Mouse (Mus musculus): ENCODE results near the gene Plxna2. TPM values are rescaled to one million over a fixed set of nuclear protein-coding genes. Genes with fewer than 3 reads are reported as not detected.

The Plxna2 gene
- polyA plus RNA-seq, 2 experiments, result 11.0 to 11.9 TPM

- 0 out of 2 replicates have a peak, but pooled peaks cover 3% of the 10 kb centered on the region for H3K36me3 ChIP-seq (ENCODE audit: control insufficient read depth, insufficient read depth, low read length)
- TF ChIP-seq POLR2A (IDR thresholded peaks at IDR 0.05; ENCODE audit: borderline replicate concordance, extremely low read depth, insufficient read depth, insufficient read length), result no peak
- no peaks in the 10 kb centered on the region for H3K4me1 ChIP-seq (ENCODE audit: control insufficient read depth, insufficient read depth, low read length)
- no peaks in the 10 kb centered on the region for H3K9me3 ChIP-seq (ENCODE audit: control insufficient read depth, low read length)
- DNase-seq (ENCODE audit: low spot score) (no peak), ATAC-seq (ENCODE audit: low FRiP score, low read depth) (no peak)
- 48% methylated on average over 1 of the region's 1 CpGs for WGBS
- H3K27me3 ChIP-seq (ENCODE audit: control insufficient read depth, insufficient read depth, low read length), result no peaks in the 10 kb centered on the region
- H3K4me2 ChIP-seq (replicated peaks; ENCODE audit: low read depth, low read length, severe bottlenecking), result no peak overlapping the region
- H3K4me3 ChIP-seq (replicated peaks; ENCODE audit: low read length), result no peak overlapping the region
- no peak overlapping the region for H3K9ac ChIP-seq (ENCODE audit: low read depth, low read length, severe bottlenecking)
- H3K27ac ChIP-seq (replicated peaks; ENCODE audit: low read depth, low read length), result no peak overlapping the region
Measured at GRCm38 (mm10) chr1:194650076-194650475, 32.1 kb downstream of the Plxna2 start.

GRCm38 (mm10) chr1:194650566-194650965 is 32.5 kb downstream of the Plxna2 start:
- Histone ChIP-seq H3K27ac (replicated peaks; ENCODE audit: low read depth, low read length) (no peak overlapping the region), H3K9ac (ENCODE audit: low read depth, low read length, severe bottlenecking) (no peak overlapping the region), H3K9me3 (ENCODE audit: control insufficient read depth, low read length) (no peaks in the 10 kb centered on the region), H3K27me3 (ENCODE audit: control insufficient read depth, insufficient read depth, low read length) (no peaks in the 10 kb centered on the region), H3K36me3 (ENCODE audit: control insufficient read depth, insufficient read depth, low read length) (0 out of 2 replicates have a peak, but pooled peaks cover 3% of the 10 kb centered on the region), H3K4me2 (replicated peaks; ENCODE audit: low read depth, low read length, severe bottlenecking) (no peak overlapping the region), H3K4me1 (ENCODE audit: control insufficient read depth, insufficient read depth, low read length) (no peaks in the 10 kb centered on the region), H3K4me3 (replicated peaks; ENCODE audit: low read length) (no peak overlapping the region)
- no peak for TF ChIP-seq POLR2A (IDR thresholded peaks at IDR 0.05; ENCODE audit: borderline replicate concordance, extremely low read depth, insufficient read depth, insufficient read length)
- DNase-seq (ENCODE audit: low spot score), result no peak
- WGBS, result 94% methylated on average over 2 of the region's 2 CpGs
- no peak for ATAC-seq (ENCODE audit: low FRiP score, low read depth)

- H3K9ac ChIP-seq (ENCODE audit: low read depth, low read length, severe bottlenecking), result no peak overlapping the region
- WGBS, result 54% methylated on average over 3 of the region's 3 CpGs
- ATAC-seq (ENCODE audit: low FRiP score, low read depth) (no peak), DNase-seq (ENCODE audit: low spot score) (no peak)
- no peak overlapping the region for H3K4me3 ChIP-seq (replicated peaks; ENCODE audit: low read length)
- no peaks in the 10 kb centered on the region for H3K27me3 ChIP-seq (ENCODE audit: control insufficient read depth, insufficient read depth, low read length)
- no peaks in the 10 kb centered on the region for H3K9me3 ChIP-seq (ENCODE audit: control insufficient read depth, low read length)
- no peak overlapping the region for H3K27ac ChIP-seq (replicated peaks; ENCODE audit: low read depth, low read length)
- no peak for TF ChIP-seq POLR2A (IDR thresholded peaks at IDR 0.05; ENCODE audit: borderline replicate concordance, extremely low read depth, insufficient read depth, insufficient read length)
- no peaks in the 10 kb centered on the region for H3K4me1 ChIP-seq (ENCODE audit: control insufficient read depth, insufficient read depth, low read length)
- H3K36me3 ChIP-seq (ENCODE audit: control insufficient read depth, insufficient read depth, low read length), result 0 out of 2 replicates have a peak, but pooled peaks cover 3% of the 10 kb centered on the region
- no peak overlapping the region for H3K4me2 ChIP-seq (replicated peaks; ENCODE audit: low read depth, low read length, severe bottlenecking)
Measured at GRCm38 (mm10) chr1:194651987-194652386, 34.0 kb downstream of the Plxna2 start.

GRCm38 (mm10) chr1:194658459-194659160 is 40.6 kb downstream of the Plxna2 start:
- no peak for ATAC-seq (ENCODE audit: low FRiP score, low read depth)
- no peak overlapping the region; the same call in 1 of the 2 replicates for H3K27ac ChIP-seq (replicated peaks; ENCODE audit: low read depth, low read length)
- H3K4me3 ChIP-seq (replicated peaks; ENCODE audit: low read length), result no peak overlapping the region
- no peaks in the 10 kb centered on the region for H3K36me3 ChIP-seq (ENCODE audit: control insufficient read depth, insufficient read depth, low read length)
- 44% methylated on average over 1 of the region's 1 CpGs for WGBS
- no peak overlapping the region for H3K4me2 ChIP-seq (replicated peaks; ENCODE audit: low read depth, low read length, severe bottlenecking)
- no peaks in the 10 kb centered on the region for H3K9me3 ChIP-seq (ENCODE audit: control insufficient read depth, low read length)
- no peak for TF ChIP-seq POLR2A (IDR thresholded peaks at IDR 0.05; ENCODE audit: borderline replicate concordance, extremely low read depth, insufficient read depth, insufficient read length)
- H3K9ac ChIP-seq (ENCODE audit: low read depth, low read length, severe bottlenecking), result no peak overlapping the region
- peak; percentile 46 for DNase-seq (ENCODE audit: low spot score)
- no peaks in the 10 kb centered on the region for H3K27me3 ChIP-seq (ENCODE audit: control insufficient read depth, insufficient read depth, low read length)
- peaks cover 11% of the 10 kb centered on the region for H3K4me1 ChIP-seq (ENCODE audit: control insufficient read depth, insufficient read depth, low read length)

- H3K9me3 ChIP-seq (ENCODE audit: control insufficient read depth, low read length), result no peaks in the 10 kb centered on the region
- DNase-seq (ENCODE audit: low spot score) (no peak), ATAC-seq (ENCODE audit: low FRiP score, low read depth) (no peak)
- no peak overlapping the region for H3K4me2 ChIP-seq (replicated peaks; ENCODE audit: low read depth, low read length, severe bottlenecking)
- TF ChIP-seq POLR2A (IDR thresholded peaks at IDR 0.05; ENCODE audit: borderline replicate concordance, extremely low read depth, insufficient read depth, insufficient read length), result no peak
- H3K4me1 ChIP-seq (ENCODE audit: control insufficient read depth, insufficient read depth, low read length), result peaks cover 11% of the 10 kb centered on the region
- no peak overlapping the region for H3K9ac ChIP-seq (ENCODE audit: low read depth, low read length, severe bottlenecking)
- no peaks in the 10 kb centered on the region for H3K27me3 ChIP-seq (ENCODE audit: control insufficient read depth, insufficient read depth, low read length)
- H3K36me3 ChIP-seq (ENCODE audit: control insufficient read depth, insufficient read depth, low read length), result no peaks in the 10 kb centered on the region
- no peak overlapping the region for H3K4me3 ChIP-seq (replicated peaks; ENCODE audit: low read length)
- 90% methylated on average over 3 of the region's 3 CpGs for WGBS
- H3K27ac ChIP-seq (replicated peaks; ENCODE audit: low read depth, low read length), result no peak overlapping the region
Measured at GRCm38 (mm10) chr1:194660426-194661119, 42.6 kb downstream of the Plxna2 start.
